Mouse (Mus musculus) layer of hippocampus, adult 8-10 months (tissue): ENCODE results near the gene Upk1b. TPM values are rescaled to one million over a fixed set of nuclear protein-coding genes. Genes with fewer than 3 reads are reported as not detected.
"Not testable (repeated sequence)": the region's sequence is repeated elsewhere in the genome, so short reads cannot be mapped to it uniquely, and the experiment has no call there.

Source experiments
- DNase-seq, 2 experiments: peaks; one replicate each; pipeline ENCODE4 v3.0.0; 2022; ENCODE audit warnings: low spot score in 2 of 2
- total RNA-seq, 4 experiments: library from RNA; stranded (reverse); gene quantifications; 2 replicates each; pipeline ENCODE4 v1.2.4; 2022

The Upk1b gene
- 1 to 10 TPM; 3.1 to 5.1 (median 3.7) TPM for total RNA-seq

DNA sequence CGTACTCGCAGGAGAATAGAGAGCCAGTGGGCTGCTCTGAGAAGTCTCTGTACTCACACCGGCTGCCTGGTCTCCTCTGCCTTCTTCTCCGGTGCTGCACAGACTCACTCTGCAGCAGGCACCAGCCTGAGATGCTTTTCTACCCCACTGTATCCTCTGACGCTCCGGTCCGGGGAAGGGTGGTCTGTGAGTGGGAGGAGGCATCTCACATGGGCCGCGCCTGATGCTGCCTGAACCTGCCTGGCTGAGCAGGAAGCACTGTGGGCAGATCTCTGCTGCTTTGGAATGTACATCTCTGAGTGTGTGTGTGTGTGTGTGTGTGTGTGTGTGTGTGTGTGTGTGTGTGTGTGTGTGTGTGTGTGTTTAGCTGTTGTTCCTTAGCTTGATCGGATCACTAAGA, at the start of gene Upk1b:
Gene Upk1b (minus strand): TSS at position 238 of the 400 bp plus-strand sequence.
- no peak for DNase-seq

DNA sequence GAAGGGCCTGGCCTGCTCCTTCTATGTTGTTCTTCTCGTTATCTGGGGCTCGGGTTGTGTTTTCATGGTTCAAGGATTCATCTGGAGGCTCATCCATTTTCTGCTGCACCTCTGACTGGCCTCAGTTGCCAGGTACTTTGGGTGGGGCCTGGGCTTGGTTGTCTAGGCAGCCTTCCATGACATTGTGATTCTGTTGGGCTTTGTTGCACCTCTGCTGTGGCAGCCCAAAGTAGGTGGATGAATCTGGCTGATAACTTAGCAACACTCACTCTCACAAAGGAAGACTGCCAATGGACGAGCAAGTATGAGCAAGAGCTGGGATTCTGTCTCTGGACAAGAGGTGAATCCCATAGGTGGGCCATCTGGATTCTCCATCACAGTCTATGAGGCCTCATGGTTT, 28.5 kb upstream of the Upk1b start, which contains the start of gene 4930435E12Rik:
Gene 4930435E12Rik (minus strand): TSS at position 101 of the 400 bp plus-strand sequence.
- DNase-seq, result no peak

DNA sequence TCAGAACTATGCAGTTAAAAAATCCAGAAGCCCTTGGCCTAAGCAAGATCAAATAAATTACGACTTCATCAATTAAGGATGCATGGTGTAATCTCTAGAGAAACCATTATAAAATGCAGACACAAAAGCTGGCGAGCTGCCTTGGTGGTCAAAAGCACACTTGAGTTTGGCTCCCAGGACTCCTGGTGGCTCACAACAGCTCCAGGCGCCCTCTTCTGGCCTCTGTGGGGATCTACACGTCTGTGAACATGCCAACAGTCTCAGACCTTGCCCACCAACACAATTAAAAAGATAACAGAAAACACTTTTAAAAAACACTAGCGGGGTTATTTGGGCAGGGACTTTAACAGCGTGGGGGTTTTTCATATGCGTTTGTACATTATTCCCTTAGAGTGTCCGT, 12.4 kb upstream of the Upk1b start:
- peak; percentile 46 to 67 for DNase-seq

DNA sequence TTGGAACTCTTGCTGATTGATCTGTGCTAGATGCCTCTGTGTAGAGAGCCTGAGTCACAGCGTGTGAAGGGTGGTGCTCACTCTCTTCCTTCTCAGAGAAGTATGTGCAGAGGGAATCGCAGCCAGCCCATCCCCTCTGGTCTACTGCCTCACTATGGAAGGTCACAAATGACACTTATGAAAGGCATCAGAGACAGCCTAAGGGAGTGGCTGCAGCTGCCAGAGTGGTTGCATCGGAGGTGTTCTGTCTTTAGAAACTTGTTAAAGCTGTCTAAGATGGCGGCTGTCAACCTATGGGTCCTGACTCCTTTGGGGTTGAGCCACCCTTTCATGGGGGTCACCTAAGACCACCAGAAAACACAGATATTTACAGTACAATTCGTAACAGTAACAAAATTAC, 10.1 kb upstream of the Upk1b start:
- DNase-seq, result no peak

DNA sequence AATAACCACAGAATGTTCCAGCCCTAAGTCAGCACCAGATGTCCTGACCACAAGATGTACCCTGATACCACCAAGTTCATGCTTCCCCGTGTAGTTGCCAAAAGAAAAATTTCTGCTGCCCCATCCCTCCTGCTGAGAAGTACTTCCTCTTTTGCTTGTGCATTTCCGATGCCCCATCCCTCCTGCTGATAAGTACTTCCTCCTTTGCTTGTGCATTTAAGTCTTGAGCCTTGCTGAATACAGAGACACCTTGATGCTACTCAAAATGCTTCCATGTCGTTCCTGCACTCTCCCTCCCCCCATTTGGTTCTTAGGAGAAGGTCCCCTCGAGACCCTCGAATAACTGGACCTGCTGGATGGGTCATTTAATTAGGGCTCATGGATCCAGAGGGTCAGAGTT, 7.7 kb upstream of the Upk1b start:
- not testable (repeated sequence) for DNase-seq

DNA sequence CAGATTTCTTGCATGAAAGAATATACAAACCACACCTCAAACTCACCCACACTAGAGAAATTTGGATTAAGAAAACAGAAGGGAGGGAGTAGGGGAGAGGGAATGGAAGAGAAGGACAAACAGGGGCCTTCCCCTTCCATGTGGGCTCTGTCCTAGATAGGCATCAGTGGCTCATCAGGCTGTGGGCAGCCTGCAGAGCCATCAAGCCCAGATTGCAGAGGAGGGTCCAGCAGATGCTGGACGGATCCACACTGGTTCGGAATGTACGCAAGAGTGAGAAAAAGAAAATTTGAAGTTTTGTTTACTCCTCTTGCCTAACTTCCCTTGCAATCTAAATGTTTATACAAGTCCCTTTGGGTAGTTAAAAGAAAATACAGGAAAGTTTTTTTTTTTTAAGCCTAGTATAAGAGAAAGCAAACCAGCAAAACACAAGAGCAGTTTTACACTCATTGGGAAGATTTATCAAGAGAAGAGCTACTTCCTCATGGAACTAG, 1.1 kb downstream of the Upk1b start:
- no peak for DNase-seq

DNA sequence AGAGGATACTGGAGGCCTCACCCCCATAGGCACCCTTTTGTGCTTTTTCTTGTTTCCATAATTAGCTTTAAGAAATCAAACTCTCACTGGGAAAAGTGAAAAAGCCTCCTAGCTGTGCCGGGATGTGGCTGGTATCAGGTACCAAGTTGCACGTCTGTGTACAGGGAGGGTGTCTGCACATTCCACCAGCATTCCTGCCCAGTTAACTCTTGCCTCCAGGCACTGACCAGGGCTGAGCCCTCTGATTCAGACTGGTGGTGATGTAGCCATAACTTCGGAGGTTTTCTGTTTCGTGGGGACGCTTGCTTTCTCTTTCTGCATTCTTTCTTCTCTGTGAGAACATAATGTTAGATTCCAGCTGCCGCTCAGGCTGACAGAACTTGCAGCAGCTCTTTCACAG, 7.0 kb downstream of the Upk1b start:
- DNase-seq, result no peak

DNA sequence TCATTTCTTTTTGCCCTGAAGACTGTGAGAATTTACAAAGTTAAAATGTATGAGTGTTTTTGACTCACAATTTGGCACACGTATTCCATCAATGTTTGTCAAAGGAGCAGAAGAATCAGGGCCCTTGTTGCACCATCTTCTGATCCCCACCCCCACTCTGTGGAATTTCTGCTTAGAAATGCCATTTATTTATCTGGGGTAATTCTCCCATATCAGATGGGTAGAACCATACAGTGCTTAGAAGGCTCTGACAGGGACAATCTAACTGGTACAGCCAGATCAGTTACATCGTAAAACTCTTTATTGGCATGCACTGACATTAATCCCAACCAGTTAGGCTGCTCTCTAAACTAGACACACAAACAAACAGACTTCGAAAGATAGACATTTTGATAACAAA, 10.2 kb downstream of the Upk1b start:
- no peak for DNase-seq

DNA sequence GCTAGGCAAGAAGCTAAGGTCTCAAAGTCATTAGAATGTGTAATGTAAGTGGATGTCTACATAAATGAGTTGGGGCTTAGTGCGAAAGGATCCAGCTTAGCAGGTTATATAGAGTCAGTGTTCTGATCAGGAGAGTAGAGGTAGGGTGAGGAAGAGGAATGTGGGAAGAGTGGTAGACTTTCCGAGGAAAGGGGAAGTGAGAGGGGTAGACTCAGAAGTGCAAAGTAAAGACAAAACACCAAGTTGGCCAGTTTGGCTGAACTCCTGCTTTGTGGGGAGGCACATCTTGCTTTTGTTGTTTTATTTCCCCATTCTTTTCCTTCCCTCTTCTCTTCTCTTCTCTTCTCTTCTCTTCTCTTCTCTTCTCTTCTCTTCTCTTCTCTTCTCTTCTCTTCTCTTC, 11.1 kb downstream of the Upk1b start:
- no peak for DNase-seq

DNA sequence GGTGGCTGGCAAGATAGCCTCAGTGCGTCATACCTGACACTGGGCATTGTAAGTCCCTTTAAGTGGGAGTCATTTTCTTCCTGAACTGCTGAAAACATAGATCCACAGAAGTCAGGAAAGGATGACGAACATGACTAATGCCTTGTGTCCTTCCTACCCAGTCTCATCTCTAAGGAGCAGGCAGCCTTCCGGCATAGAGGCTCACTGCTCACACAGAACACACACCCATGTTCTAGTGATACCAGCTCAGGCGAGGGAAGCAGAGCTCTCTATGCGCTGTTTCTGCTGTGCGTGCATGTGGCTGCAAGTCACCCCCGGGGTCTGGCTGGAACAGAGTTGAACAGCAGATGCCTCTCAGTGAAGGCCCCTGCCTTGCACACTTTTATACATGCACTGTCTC, 14.8 kb downstream of the Upk1b start:
- DNase-seq, result no peak

DNA sequence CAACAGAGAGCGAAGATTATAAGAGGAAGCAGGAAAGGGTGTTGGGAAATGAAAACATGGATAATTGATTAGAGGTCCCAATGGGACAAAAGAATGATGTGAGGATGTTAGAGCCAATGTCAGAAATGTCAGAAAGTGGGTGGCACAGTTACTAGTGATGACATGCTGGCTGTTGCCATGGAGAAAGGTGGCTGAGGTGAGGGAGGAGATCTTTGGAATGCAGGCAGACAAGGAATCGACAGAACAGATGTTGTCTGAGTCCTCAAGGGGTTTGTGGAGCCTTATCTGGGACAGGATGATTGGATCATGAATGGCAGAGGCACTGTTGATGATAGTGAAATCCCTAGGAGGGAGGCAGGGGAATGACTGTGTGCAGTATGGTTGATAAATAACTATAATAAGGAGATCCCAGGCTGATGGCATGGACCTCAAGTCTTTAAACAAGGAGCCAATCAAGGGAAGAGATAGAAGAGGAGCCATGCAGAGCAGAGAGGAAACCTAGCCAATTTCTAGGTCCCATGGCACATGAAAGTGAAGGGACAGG, 17.5 kb downstream of the Upk1b start:
- no peak for DNase-seq

DNA sequence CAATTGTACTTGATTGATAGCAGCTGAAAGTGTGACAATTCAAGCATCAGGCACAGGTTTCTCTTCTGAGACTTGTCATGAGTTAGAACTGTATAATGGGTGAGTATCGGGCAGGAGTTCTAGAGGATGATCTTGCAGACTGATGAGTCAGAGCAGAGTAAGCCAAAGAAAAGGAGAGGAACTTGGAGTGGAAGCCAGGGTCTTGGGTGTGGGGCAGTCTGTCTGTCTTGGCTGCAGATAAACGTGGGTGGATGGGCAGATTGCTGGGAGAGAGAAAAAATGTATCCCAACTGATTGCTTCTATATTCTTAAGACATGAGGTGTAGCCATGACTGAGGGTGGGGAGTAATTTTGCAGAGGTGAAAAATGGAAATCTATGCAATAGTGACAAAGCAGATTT, 18.2 kb downstream of the Upk1b start:
- DNase-seq, result no peak

DNA sequence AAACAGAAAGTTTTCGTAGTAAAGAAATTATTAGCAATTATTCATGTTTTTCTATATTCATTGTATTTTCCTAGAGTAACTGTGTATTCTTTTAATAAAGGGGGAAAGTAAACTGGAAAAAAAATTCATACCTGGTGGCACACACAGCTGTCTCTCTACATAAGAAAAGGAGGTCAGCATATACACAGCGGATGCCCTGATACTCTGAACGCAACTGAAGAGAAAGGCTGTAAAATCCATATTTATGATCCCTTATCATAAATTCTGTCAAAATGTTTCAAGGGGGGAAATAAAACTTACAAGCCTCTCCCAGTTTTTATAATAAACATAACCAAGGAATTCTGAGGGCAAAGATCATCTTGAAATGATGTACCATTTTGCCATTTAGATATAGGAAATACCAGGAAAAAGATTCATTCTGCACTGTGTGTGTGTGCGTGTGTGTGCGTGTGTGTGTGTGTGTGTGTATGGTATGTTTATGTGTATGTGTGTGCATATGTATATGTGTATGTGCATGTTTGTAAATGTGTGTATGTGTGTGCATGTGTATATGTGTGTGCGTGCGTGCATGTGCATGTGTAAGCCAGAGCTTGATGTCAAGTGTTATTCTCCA, 19.1 kb downstream of the Upk1b start:
- no peak for DNase-seq

DNA sequence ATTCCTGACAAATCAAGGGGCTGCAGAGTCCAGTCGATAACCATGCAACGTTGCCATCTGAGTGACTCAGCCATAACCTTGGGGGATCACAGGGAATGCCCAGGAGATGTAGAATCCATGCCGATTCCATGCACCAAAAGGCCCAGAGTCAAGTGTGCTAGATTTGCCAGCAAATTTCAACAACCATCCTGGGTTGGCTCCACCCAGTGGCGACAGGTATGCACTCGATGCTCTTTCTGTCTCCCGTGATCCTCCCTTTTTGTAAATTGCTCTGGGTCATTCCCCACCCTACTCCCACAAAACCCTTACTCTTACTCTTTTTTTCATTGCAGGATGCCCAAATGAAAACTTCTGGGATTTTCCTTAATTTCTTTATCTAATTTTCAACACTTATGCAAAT, 23.8 kb downstream of the Upk1b start:
- DNase-seq, result no peak

DNA sequence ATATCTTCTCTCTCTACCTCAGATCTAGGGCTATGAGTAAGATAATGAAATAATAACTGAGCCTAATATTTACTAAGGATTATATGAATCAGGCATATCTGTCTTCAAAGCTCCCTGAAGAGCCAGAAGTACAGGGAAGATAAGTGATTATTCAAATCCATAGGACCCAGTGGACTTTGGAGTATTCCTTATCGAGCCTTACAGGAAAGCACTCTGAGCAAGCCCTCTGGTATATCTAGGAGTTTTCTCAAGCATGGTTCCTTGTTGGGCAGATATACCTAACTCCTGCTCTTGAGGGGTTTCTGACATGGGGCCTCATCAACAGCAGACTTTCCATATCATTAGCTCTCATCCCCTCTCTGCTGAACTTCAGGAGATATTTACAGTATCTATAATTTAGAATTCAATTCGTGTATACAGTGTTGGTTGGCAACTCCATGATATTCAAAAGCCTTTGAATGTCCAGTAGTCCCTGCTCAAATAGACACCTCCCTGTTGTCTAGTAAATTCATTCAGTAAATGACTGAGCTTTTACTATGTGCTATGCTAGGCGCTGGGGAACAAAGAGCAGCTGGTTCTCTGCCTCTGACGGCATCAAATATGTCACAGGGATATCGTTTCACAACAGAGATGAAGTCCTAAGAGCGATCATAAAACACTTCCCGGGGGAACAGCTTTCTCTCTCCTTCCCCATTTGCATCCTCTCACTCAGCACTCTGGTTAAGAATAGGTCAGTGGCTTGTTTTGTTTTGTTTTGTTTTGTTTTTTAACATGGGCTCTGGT, 25.0 kb downstream of the Upk1b start:
- DNase-seq, result no peak

DNA sequence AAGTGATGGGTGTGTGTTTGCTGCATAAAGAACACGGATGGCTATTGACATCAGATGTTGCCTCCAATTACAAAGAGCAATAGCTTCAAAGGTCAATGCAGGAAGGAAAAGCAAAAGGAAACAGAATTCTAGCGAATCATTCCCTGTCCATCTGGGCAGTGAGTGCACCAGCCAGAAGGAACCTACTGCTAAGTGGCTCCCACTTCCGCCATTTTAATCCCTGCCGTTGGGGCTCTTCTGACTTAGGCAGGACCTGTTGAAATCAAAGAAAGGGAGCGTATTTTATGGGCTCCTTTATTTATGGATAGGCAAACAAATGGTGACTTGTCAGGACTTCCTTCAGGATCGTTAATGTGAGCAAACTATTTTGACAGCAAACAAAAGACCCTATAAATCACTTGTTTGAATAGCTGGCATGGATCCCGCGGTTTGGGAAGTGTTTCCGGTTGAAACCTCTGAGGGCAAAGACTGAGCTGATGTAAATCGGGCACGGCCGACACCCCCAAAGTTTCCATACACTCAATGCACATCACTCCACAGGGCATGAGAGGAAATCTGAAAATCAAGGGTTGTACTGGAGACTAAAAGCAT, 27.1 kb downstream of the Upk1b start:
- no peak for DNase-seq

DNA sequence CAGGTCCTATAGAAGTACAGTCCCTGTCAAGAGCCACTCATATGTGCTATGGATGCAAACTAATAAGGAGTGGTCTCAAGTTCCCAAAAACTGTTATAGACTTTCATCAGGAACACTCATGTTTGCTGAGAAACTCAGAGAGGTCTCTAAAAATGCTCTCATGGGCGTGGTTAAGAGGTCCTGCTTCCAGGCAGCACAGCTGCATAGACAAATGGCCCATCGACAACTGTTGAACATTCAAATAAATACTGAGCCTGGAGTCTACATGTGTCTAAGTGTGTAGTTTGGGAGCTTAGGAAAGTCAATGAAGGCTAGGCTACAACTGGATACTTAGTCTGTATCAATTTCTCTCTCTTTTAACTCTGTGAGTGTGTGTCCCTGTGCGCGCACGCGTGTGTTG, 29.0 kb downstream of the Upk1b start:
- DNase-seq, result no peak

DNA sequence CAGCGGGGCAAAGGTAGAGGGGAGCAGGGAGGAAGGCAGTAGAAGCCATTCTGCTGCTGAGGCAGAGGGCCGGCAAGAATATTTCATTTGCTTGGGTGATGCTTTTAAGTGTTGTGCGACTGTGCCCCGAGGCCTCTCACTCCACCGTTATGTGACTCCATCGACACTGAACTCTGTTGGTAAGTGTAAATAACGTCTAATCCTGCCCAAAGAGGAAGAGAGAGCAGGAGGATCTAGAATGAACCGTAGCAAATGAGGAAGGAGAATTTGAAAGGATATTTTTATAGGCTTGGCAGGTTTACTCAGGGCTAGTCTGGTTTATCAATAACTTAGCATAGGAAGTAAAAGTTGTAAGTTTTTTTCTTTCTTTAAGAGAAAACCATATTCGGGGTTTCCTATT, 30.6 kb downstream of the Upk1b start:
- no peak for DNase-seq

DNA sequence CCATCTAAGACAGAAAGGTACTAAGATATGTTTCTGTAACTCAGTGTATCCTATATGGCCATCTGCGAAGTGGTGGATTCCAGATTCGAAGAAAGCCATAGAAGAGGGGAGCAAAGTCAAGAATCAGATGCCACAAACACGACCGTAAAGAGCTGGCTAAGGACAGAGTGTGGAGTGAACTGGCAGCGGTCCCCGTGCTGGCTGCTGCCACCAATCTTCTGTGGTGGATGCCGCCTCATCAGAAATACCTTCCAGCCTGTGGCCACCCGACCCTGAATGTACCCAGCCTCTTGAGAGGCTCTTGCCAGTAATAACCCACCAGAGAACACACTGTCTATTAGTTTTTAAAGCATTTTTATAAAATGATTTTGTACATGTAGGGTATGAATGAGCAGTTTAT, 31.7 kb downstream of the Upk1b start:
- DNase-seq, result no peak

DNA sequence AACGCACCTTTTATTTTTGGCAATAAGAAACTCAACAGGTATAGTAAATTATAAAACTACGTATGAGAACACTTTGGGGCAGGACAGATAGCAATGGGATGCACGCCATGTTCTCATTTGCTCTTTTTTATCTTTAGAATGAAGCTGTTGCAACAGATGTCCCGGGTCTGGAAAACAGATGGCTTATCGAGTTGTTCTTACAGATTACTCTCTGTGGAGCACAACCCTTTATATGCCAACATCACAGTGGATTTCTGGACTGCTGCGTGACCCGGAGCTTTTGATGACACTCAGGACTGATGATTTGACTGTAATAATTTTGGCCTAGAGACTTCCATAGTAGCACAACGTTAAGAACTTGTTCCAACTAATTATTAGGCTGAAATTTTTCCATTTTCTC, 32.4 kb downstream of the Upk1b start:
- DNase-seq, result peak; percentile 75 to 85

DNA sequence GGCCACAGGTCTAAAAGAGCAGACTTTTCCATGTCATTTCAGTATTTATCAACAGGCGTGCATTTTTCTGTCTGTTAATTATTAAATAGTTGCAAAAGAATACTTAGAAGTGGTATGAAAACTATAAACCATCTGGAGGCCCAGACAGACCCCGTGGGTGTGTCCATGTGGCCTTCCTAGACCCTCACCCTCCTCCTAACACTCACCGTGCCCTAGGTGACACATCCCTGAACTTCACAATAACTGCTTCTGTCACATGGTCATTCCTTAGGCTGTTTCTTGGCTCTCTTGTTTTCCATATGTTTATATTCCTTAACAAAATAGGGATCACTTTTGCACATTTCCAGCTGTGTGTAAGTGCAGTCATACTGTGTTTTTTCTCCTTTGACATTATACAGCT, 33.5 kb downstream of the Upk1b start:
- no peak for DNase-seq

DNA sequence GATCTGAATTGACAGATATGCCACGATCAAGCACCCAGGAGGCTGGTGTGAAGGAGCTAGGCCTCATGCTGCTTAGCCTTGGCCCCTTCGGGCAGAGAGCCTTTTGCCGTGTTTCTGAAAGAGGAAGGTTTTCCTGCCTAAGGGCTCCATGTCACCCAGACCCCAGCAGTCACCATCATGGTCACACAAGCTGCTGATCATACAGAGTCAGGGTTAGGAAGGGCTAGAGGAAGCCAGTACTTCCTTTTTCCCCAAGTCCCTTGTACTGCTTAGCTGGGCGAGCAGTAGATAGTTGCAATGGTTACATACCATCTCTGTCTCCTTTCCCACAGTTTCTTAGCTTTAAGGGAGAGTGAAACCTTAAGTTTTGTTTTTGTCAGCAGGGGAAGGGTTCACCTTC, 36.6 kb downstream of the Upk1b start:
- DNase-seq, result no peak
